ENCODE assay signal across 29 mouse cellular contexts in the genomic region with DNA sequence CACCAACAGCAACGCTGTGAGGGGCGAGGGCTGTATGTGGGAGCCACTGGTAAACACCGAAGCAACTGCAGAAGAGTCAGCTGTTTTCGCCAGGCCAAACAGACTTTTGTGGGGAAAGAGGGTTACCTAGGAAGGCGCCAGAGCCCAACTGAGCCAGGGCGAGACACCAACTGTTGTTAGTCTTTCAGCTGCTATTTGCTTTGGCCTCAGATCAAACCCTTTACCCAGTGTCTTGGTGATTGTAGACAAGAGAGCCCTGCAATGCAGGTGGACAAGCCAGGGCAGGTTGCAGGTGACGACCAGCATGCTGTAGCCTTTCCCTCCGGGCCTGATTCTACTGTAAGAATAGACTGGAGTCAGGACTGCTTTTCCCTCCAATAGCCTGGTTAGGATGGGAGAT.
DNase-seq lines count a peak whose midpoint lies in the region; ATAC-seq lines count a peak whose summit lies in the region.
"Had no signal": no experiment of that assay in that cellular context is flagged by ENCODE, and none has a peak within 500 bp of the region (broad histone marks: within the 10 kb centered on the region; RNA-seq: fewer than 3 reads in every experiment).

No protein-coding gene starts in this region.

- no peak overlapping the region for H3K4me3 ChIP-seq in embryonic facial prominence, embryonic 14.5 days (ENCODE audit: low read depth, low read length)
- no peak overlapping the region for H3K4me3 ChIP-seq in embryonic facial prominence, embryonic 10.5 days
- no peak overlapping the region for H3K4me3 ChIP-seq in lung, embryonic 16.5 days (ENCODE audit: low read length)
- no peak overlapping the region for H3K4me3 ChIP-seq in hindbrain, embryonic 11.5 days (ENCODE audit: low read depth, low read length)
- H3K4me3 ChIP-seq: forebrain, embryonic 10.5 days; forebrain, embryonic 15.5 days; hindbrain, embryonic 10.5 days; limb, embryonic 10.5 days; limb, embryonic 15.5 days; liver, embryonic 15.5 days; midbrain, embryonic 15.5 days had no signal

- intact Hi-C loops in left cerebral cortex, postnatal 36 days (cut with DNase I): no loop called here

- H3K4me1 ChIP-seq in embryonic facial prominence, embryonic 14.5 days (ENCODE audit: control insufficient read depth, insufficient read depth, low read length): peaks cover 10% of the 10 kb centered on the region
- H3K4me1 ChIP-seq in embryonic facial prominence, embryonic 10.5 days: peaks cover 6% of the 10 kb centered on the region
- H3K4me1 ChIP-seq in lung, embryonic 16.5 days (replicated peaks; ENCODE audit: control insufficient read depth, insufficient read depth, low read length): peaks cover 12% of the 10 kb centered on the region
- H3K4me1 ChIP-seq in hindbrain, embryonic 11.5 days (replicated peaks; ENCODE audit: control insufficient read depth, insufficient read depth, low read length): no peaks in the 10 kb centered on the region
- H3K4me1 ChIP-seq: forebrain, embryonic 10.5 days; forebrain, embryonic 15.5 days; liver, embryonic 15.5 days; midbrain, embryonic 15.5 days had no signal

- no peaks in the 10 kb centered on the region for H3K27me3 ChIP-seq in embryonic facial prominence, embryonic 14.5 days (replicated peaks; ENCODE audit: control insufficient read depth, insufficient read depth, low read length)
- H3K27me3 ChIP-seq in embryonic facial prominence, embryonic 10.5 days (replicated peaks; ENCODE audit: low read depth, poor library complexity, severe bottlenecking): no peaks in the 10 kb centered on the region
- H3K27me3 ChIP-seq in lung, embryonic 16.5 days (ENCODE audit: control insufficient read depth, insufficient read depth, low read depth, low read length): no peaks in the 10 kb centered on the region
- no peaks in the 10 kb centered on the region for H3K27me3 ChIP-seq in hindbrain, embryonic 11.5 days (ENCODE audit: control insufficient read depth, insufficient read depth, low read length)
- H3K27me3 ChIP-seq: CH12.LX; forebrain, embryonic 15.5 days; limb, embryonic 15.5 days; liver, embryonic 15.5 days; midbrain, embryonic 15.5 days had no signal

- H3K27ac ChIP-seq in embryonic facial prominence, embryonic 14.5 days (replicated peaks; ENCODE audit: low read depth, low read length): no peak overlapping the region
- H3K27ac ChIP-seq in embryonic facial prominence, embryonic 10.5 days (replicated peaks): no peak overlapping the region
- no peak overlapping the region for H3K27ac ChIP-seq in lung, embryonic 16.5 days (ENCODE audit: low read length)
- no peak overlapping the region for H3K27ac ChIP-seq in hindbrain, embryonic 11.5 days (ENCODE audit: low read depth, low read length)
- H3K27ac ChIP-seq: forebrain, embryonic 10.5 days; forebrain, embryonic 15.5 days; hindbrain, embryonic 10.5 days; limb, embryonic 10.5 days; limb, embryonic 15.5 days; liver, embryonic 15.5 days; midbrain, embryonic 15.5 days had no signal

- WGBS in embryonic facial prominence, embryonic 14.5 days: 77% methylated on average over 8 of the region's 8 CpGs
- WGBS in embryonic facial prominence, embryonic 10.5 days: 84% methylated on average over 8 of the region's 8 CpGs
- WGBS in lung, embryonic 16.5 days: 67% methylated on average over 8 of the region's 8 CpGs
- 57% methylated on average over 8 of the region's 8 CpGs for WGBS in large intestine, adult 2 months
- WGBS in hindbrain, embryonic 11.5 days: 82% methylated on average over 8 of the region's 8 CpGs

- no peak for ATAC-seq in embryonic facial prominence, embryonic 14.5 days (ENCODE audit: low read depth)
- peak; percentile 39; the same call in 1 of the 2 replicates for ATAC-seq in lung, embryonic 16.5 days (ENCODE audit: low read depth)
- no peak for ATAC-seq in hindbrain, embryonic 11.5 days (ENCODE audit: low FRiP score)
- ATAC-seq: activated CD4-positive, CD25-positive, alpha-beta regulatory T cell, adult 4 months; forebrain, embryonic 15.5 days; hindbrain, embryonic 16.5 days; midbrain, embryonic 15.5 days had no signal

- DNase-seq in embryonic facial prominence, embryonic 14.5 days (ENCODE audit: low spot score): peak; percentile 49
- no peak for DNase-seq in embryonic facial prominence, embryonic 10.5 days (ENCODE audit: low spot score)
- no peak for DNase-seq in lung, postnatal 14 days
- DNase-seq in large intestine, adult 2 months (ENCODE audit: low read depth, low spot score): peak; percentile 16
- peak; percentile 79 for DNase-seq in urinary bladder, postnatal 14 days (ENCODE audit: low spot score)
- DNase-seq in left cerebral cortex, postnatal 36 days (ENCODE audit: low spot score in 2 of 2): no peak
- no peak for DNase-seq in hindbrain, embryonic 11.5 days (ENCODE audit: low spot score)
- DNase-seq: adrenal gland, adult 2 months; cerebellum, adult 8-10 months; cerebellum, postnatal 25 days; gastrocnemius, postnatal 36 days; heart, postnatal 14 days; kidney, adult 2 months; kidney, postnatal 36 days; layer of hippocampus, postnatal 36 days; right cerebral cortex, adult 18-20 months; right cerebral cortex, postnatal 4 days; thymus, postnatal 4 days had no signal

- no peak overlapping the region for H3K4me2 ChIP-seq in embryonic facial prominence, embryonic 14.5 days (ENCODE audit: low read depth, low read length)
- H3K4me2 ChIP-seq in lung, embryonic 16.5 days (ENCODE audit: low read depth, low read length): no peak overlapping the region
- no peak overlapping the region for H3K4me2 ChIP-seq in hindbrain, embryonic 11.5 days (replicated peaks; ENCODE audit: low read depth, low read length)
- H3K4me2 ChIP-seq: forebrain, embryonic 15.5 days; limb, embryonic 15.5 days; liver, embryonic 15.5 days; midbrain, embryonic 15.5 days had no signal

- H3K36me3 ChIP-seq in embryonic facial prominence, embryonic 14.5 days (ENCODE audit: control insufficient read depth, insufficient read depth, low read length): no peaks in the 10 kb centered on the region
- H3K36me3 ChIP-seq in embryonic facial prominence, embryonic 10.5 days (replicated peaks): no peaks in the 10 kb centered on the region
- H3K36me3 ChIP-seq in lung, embryonic 16.5 days (ENCODE audit: control insufficient read depth, insufficient read depth, low read length): no peaks in the 10 kb centered on the region
- H3K36me3 ChIP-seq in hindbrain, embryonic 11.5 days (ENCODE audit: control insufficient read depth, insufficient read depth, low read length): no peaks in the 10 kb centered on the region
- H3K36me3 ChIP-seq: forebrain, embryonic 10.5 days; forebrain, embryonic 15.5 days; hindbrain, embryonic 10.5 days; limb, embryonic 10.5 days; limb, embryonic 15.5 days; liver, embryonic 15.5 days; midbrain, embryonic 15.5 days had no signal

- 0 out of 2 replicates have a peak, but pooled peaks cover 3% of the 10 kb centered on the region for H3K9me3 ChIP-seq in embryonic facial prominence, embryonic 14.5 days (ENCODE audit: control insufficient read depth, low read length)
- H3K9me3 ChIP-seq in embryonic facial prominence, embryonic 10.5 days: no peaks in the 10 kb centered on the region
- peaks cover 3% of the 10 kb centered on the region; the same call in 1 of the 2 replicates for H3K9me3 ChIP-seq in lung, embryonic 16.5 days (ENCODE audit: control insufficient read depth, low read length)
- H3K9me3 ChIP-seq in hindbrain, embryonic 11.5 days (ENCODE audit: control insufficient read depth, low read length): no peaks in the 10 kb centered on the region
- H3K9me3 ChIP-seq: forebrain, embryonic 10.5 days; forebrain, embryonic 15.5 days; hindbrain, embryonic 10.5 days; limb, embryonic 10.5 days; limb, embryonic 15.5 days; liver, embryonic 15.5 days; midbrain, embryonic 15.5 days had no signal

- H3K9ac ChIP-seq in embryonic facial prominence, embryonic 14.5 days (ENCODE audit: low read depth, low read length): no peak overlapping the region
- H3K9ac ChIP-seq in lung, embryonic 16.5 days (ENCODE audit: low read length): no peak overlapping the region
- no peak overlapping the region for H3K9ac ChIP-seq in hindbrain, embryonic 11.5 days (ENCODE audit: low read depth, low read length)
- H3K9ac ChIP-seq: forebrain, embryonic 15.5 days; limb, embryonic 15.5 days; liver, embryonic 15.5 days; midbrain, embryonic 15.5 days had no signal

Comparison
In these comparisons a context has a peak if more than half of its experiments do, and no peak if none do; other contexts are left out.
1. DNase-seq: peak in embryonic facial prominence, embryonic 14.5 days (single experiment), large intestine, adult 2 months (single experiment) and urinary bladder, postnatal 14 days (single experiment); none in embryonic facial prominence, embryonic 10.5 days (single experiment), lung, postnatal 14 days (single experiment), left cerebral cortex, postnatal 36 days (0 of 2) and hindbrain, embryonic 11.5 days (single experiment).